Mouse (Mus musculus): ENCODE measurements around the gene AW146154.
A peak's percentile ranks its signal among the peaks of the same experiment; 100 is the strongest.
"Not testable (repeated sequence)": the region's sequence is repeated elsewhere in the genome, so short reads cannot be mapped to it uniquely, and the experiment has no call there.

Gene AW146154

GRCm38 (mm10) chr7:41499389-41500049 lies at the start of gene AW146154, which contains the start of gene Gm20449:
TSS of gene AW146154 (minus strand) at chr7:41499890.
TSS of gene Gm20449 (minus strand) at chr7:41499417.
- peak; percentile 92 for DNase-seq

- no peak for DNase-seq
These were observed 13.0 kb upstream of the AW146154 start for GRCm38 (mm10) chr7:41512672-41513071.

DNA sequence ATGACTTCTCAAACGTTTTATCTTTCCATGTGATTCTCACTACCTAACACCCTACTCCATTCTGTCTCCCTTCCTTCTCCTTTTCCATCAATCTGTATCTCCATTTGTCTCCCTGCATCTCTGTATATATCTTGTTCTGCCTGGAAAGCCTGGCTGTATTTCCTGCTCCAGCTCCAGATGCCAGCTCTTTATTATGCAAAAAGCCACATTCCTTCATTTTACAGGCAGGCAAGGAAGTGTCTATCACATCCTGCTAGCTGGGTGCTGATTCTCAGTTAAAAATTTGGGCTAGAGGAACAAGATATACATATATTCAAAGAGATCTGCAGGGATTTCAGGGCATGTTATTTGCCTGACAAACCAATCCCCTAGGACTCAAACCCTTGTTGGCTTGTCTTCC lies 12.5 kb upstream of the AW146154 start:
- DNase-seq, result no peak

- DNase-seq, result no peak
These were observed 2.7 kb upstream of the AW146154 start for GRCm38 (mm10) chr7:41502402-41502801.

DNA sequence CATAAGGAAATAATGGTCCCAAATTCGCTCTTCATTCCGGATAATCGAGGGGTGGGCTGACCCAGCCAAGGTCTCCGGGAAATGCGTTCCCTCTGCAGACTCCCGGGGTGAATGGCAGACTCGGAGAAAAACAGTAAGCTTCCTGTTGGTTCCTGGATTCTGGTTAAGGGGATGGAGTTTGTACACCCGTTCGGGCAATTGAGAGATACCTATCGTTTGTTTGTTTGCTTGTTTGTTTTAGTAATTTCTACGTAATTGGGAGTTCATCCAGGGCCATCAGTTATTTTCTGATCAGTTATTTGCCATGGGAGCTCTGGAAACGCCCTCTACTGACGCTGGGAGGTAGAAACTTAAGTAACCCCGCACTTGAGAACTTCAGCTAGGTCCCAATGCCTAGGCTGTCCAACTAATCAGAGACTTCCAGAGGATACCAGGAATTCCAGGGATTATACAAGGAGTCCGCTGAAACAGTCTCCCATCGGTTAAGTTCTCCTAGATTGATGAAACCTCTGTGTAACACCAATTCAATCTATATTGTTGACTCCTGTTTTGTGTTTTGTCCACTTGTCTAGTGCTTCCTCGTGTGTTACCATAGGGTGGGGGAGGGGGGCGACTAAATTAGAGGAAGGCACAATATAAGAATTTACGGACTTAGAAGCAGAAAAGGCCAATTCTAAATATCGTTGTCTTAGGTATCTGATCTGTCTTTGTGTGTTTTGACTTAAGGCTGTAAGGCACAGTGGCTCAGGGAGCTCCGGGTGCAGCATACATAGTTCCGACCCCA lies 653 bp upstream of the AW146154 start:
- DNase-seq, result peak; percentile 61

GRCm38 (mm10) chr7:41499018-41499388 lies 687 bp downstream of the AW146154 start:
- not testable (repeated sequence) for DNase-seq

GRCm38 (mm10) chr7:41498464-41498863 lies 1.2 kb downstream of the AW146154 start:
- DNase-seq, result not testable (repeated sequence)

GRCm38 (mm10) chr7:41497871-41498270 lies 1.8 kb downstream of the AW146154 start:
- DNase-seq, result no peak

DNA sequence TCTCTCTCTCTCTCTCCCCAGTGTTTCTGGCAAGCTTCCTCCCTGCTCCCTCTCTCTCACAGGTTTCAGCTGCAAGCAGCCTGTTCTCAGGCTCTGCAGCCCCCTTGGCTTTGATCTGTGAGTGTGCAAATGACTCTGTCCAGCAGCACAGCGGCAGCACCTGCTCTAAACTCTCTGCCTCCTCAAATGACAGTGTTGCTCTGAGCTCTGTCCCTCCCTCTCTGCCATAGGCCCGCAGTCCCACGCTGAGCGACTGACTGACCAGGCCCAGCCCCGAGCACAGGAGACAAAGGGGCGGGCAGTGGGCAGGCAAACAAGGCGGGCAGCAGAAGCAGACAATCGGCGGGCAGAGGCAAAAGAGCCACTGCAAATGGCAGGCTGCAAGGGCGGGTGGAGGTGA lies 47.8 kb downstream of the AW146154 start:
- peak; percentile 17 for DNase-seq

DNA sequence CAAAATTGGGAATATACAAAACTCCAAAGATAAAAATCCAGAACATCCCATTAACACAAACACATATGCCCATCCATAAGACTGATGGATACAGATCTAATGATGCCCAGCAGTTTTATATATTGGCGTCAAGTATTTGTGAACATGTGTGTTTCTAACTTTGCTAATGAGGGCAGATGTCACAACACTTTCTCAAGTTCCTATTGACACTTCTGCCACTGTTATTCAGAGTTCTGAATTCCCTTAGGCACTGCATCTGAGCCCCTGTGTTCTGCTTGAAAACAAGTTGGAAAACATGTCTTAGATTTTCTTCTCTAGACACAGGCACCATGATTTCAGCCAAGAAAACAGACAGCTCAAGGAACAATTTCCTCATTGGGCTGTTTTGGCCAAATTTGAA lies 51.1 kb downstream of the AW146154 start, which contains the start of gene Vmn2r57:
TSS of gene Vmn2r57 (minus strand) at position 101 of the 400 bp plus-strand sequence.
- DNase-seq, result not testable (repeated sequence)
